Comparison of ENCODE assay signal across 13 mouse cellular contexts in the genomic region with DNA sequence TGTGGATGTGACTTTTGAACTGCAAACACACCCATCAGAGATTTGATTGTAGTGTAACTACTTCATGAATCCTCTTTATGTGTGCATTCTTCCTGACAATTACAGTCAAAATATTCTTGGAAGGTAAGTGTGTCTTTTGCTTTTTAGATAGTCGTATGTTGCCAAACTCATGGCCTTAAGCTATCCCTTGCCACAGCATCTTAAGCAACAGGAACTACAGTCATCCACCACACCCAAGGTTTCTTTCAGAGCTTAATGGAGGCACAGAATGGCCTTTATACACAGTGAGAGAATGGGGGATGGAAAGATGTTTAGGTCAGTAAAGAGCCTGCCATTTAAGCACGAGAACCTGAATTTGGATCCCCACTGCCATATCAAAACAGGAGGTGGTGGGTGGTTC.
"Had no signal": no experiment of that assay in that cellular context is flagged by ENCODE, and none has a peak within 500 bp of the region (broad histone marks: within the 10 kb centered on the region; RNA-seq: fewer than 3 reads in every experiment).

No protein-coding gene starts in this region.

- H3K27me3 ChIP-seq: limb, embryonic 12.5 days; lung, embryonic 15.5 days; midbrain, embryonic 13.5 days; neural tube, embryonic 12.5 days had no signal

- ATAC-seq: intestine, postnatal 0 days; midbrain, embryonic 13.5 days had no signal

- H3K4me2 ChIP-seq: limb, embryonic 12.5 days; lung, embryonic 15.5 days; midbrain, embryonic 13.5 days; neural tube, embryonic 12.5 days had no signal

- H3K27ac ChIP-seq: limb, embryonic 12.5 days; lung, embryonic 15.5 days; macrophage; midbrain, embryonic 13.5 days; neural tube, embryonic 12.5 days; stomach, postnatal 0 days had no signal

- H3K4me3 ChIP-seq: limb, embryonic 12.5 days; lung, embryonic 15.5 days; midbrain, embryonic 13.5 days; myocyte; neural tube, embryonic 12.5 days had no signal

- H3K9me3 ChIP-seq: limb, embryonic 12.5 days; lung, embryonic 15.5 days; midbrain, embryonic 13.5 days; neural tube, embryonic 12.5 days had no signal

- DNase-seq: kidney, adult 8-10 months; kidney, postnatal 25 days; layer of hippocampus, adult 9-11 months; layer of hippocampus, postnatal 36 days; thymus, postnatal 4 days had no signal

- H3K36me3 ChIP-seq: neural tube, embryonic 12.5 days had no signal

- H3K9ac ChIP-seq: limb, embryonic 12.5 days; lung, embryonic 15.5 days; midbrain, embryonic 13.5 days; neural tube, embryonic 12.5 days had no signal
